Mouse (Mus musculus) heart, adult 8-10 months (tissue): Measurements from ENCODE around the gene Ier2. TPM values are rescaled to one million over a fixed set of nuclear protein-coding genes. Genes with fewer than 3 reads are reported as not detected.
A peak's percentile ranks its signal among the peaks of the same experiment; 100 is the strongest.

Source experiments
- DNase-seq: peaks from one replicate; pipeline ENCODE4 v3.0.0; 2022; ENCODE audit warnings: low spot score
- total RNA-seq, 4 experiments: library from RNA; stranded (reverse); gene quantifications; 2 replicates each; pipeline ENCODE4 v1.2.4; 2022

The Ier2 gene
- total RNA-seq, 4 experiments from 2014 or later, result 12.8 to 26.9 (median 17.4) TPM

GRCm38 (mm10) chr8:84663483-84664327, 1.1 kb upstream of the Ier2 start:
- DNase-seq, result peak; percentile 99

- DNase-seq, result peak; percentile 48
Observed at GRCm38 (mm10) chr8:84661961-84662571, 586 bp downstream of the Ier2 start.

GRCm38 (mm10) chr8:84661458-84661871, 1.2 kb downstream of the Ier2 start:
- DNase-seq, result peak; percentile 95

- DNase-seq, result peak; percentile 40
Observed at GRCm38 (mm10) chr8:84660819-84661457, 1.7 kb downstream of the Ier2 start.

GRCm38 (mm10) chr8:84659936-84660818, 2.5 kb downstream of the Ier2 start:
- peak; percentile 88 for DNase-seq

GRCm38 (mm10) chr8:84658951-84659350, 3.7 kb downstream of the Ier2 start:
- no peak for DNase-seq

- DNase-seq, result no peak
Observed at GRCm38 (mm10) chr8:84657680-84658079, 5.0 kb downstream of the Ier2 start.

- no peak for DNase-seq
Observed at GRCm38 (mm10) chr8:84657203-84657602, 5.4 kb downstream of the Ier2 start.

- peak; percentile 89 for DNase-seq
Observed at GRCm38 (mm10) chr8:84656641-84657126, 6.0 kb downstream of the Ier2 start.

GRCm38 (mm10) chr8:84656191-84656525, 6.5 kb downstream of the Ier2 start:
- no peak for DNase-seq

GRCm38 (mm10) chr8:84655336-84656190, 7.1 kb downstream of the Ier2 start:
- peak; percentile 36 for DNase-seq

GRCm38 (mm10) chr8:84654597-84654996, 8.1 kb downstream of the Ier2 start:
- DNase-seq, result no peak

- DNase-seq, result no peak
Observed at GRCm38 (mm10) chr8:84653092-84653631, 9.5 kb downstream of the Ier2 start.

GRCm38 (mm10) chr8:84650213-84650612, 12.4 kb downstream of the Ier2 start:
- DNase-seq, result no peak

- DNase-seq, result no peak
Observed at GRCm38 (mm10) chr8:84647461-84647901, 15.2 kb downstream of the Ier2 start.

- no peak for DNase-seq
Observed at GRCm38 (mm10) chr8:84646800-84647199, 15.9 kb downstream of the Ier2 start.

GRCm38 (mm10) chr8:84643019-84643418, 19.6 kb downstream of the Ier2 start:
- no peak for DNase-seq

GRCm38 (mm10) chr8:84641578-84642361, 20.9 kb downstream of the Ier2 start:
- DNase-seq, result no peak

- DNase-seq, result no peak
Observed at GRCm38 (mm10) chr8:84640617-84641294, 21.9 kb downstream of the Ier2 start.
